8 mouse cellular contexts compared by ENCODE assay signal in the genomic region with DNA sequence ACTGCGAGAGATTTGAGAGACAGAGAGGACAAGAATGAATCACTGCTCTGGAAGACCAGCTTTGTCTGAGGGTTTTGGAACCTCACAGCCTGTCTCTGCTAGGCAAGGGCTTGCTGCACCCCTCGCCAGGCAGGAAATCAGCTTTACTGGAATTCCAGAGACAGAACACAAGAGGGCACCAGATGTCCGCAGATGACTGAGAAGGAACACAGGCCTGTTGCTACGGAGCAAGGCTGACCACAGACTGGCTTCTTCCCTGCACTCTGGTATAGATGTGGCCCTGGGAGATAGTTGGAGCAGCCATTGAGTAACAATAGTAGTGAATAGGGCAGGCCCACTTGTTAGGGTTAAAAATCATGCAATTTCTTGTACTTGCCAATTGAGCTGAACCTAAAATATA.
DNase-seq lines count a peak whose midpoint lies in the region; ATAC-seq and TF ChIP-seq lines count a peak whose summit lies in the region.

No protein-coding gene starts in this region.

- WGBS in forebrain, embryonic 11.5 days, result 34% methylated on average over 4 of the region's 4 CpGs
- WGBS in lung, embryonic 14.5 days, result 32% methylated on average over 4 of the region's 4 CpGs

- DNase-seq in brain, adult 2 months (ENCODE audit: low read depth, low spot score), result peak; percentile 85
- DNase-seq in forebrain, embryonic 11.5 days (ENCODE audit: low spot score), result peak; percentile 70
- DNase-seq in heart, postnatal 25 days (ENCODE audit: low spot score), result peak; percentile 11
- peak; percentile 65 for DNase-seq in layer of hippocampus, adult 11-12 months (ENCODE audit: low spot score)
- DNase-seq in lung, embryonic 14.5 days, result peak; percentile 84
- DNase-seq in ovary, postnatal 10 days (ENCODE audit: low spot score), result peak; percentile 31
- DNase-seq in thymus, postnatal 36 days, result peak; percentile 39 to 57

- intact Hi-C loops in heart, postnatal 25 days (cut with DNase I), result loop anchor here (1.0 to 10.0 kb wide), 2 partner anchors 224 to 365 kb away; no protein-coding TSS in a partner anchor

- TF ChIP-seq CTCF in C2C12 (IDR thresholded peaks at IDR 0.05; ENCODE audit: control insufficient read depth, insufficient read depth, insufficient read length), result peak; percentile 81
- TF ChIP-seq CTCF in lung, embryonic 14.5 days (IDR thresholded peaks at IDR 0.05; ENCODE audit: low read depth), result peak; percentile 82

- H3K27ac ChIP-seq in forebrain, embryonic 11.5 days (ENCODE audit: low read depth, low read length), result no peak overlapping the region
- H3K27ac ChIP-seq in lung, embryonic 14.5 days (ENCODE audit: low read depth), result no peak overlapping the region

- H3K79me2 ChIP-seq in C2C12 (ENCODE audit: control insufficient read depth, insufficient read depth), result no peaks in the 10 kb centered on the region

- H3K9ac ChIP-seq in forebrain, embryonic 11.5 days (ENCODE audit: low read length), result no peak overlapping the region
- no peak overlapping the region for H3K9ac ChIP-seq in lung, embryonic 14.5 days

- H3K79me3 ChIP-seq in C2C12 (ENCODE audit: low read depth), result no peaks in the 10 kb centered on the region

- no peaks in the 10 kb centered on the region for H3K4me1 ChIP-seq in forebrain, embryonic 11.5 days (replicated peaks; ENCODE audit: control insufficient read depth, insufficient read depth, low read length)
- no peaks in the 10 kb centered on the region for H3K4me1 ChIP-seq in lung, embryonic 14.5 days (ENCODE audit: insufficient read depth)

- ATAC-seq in forebrain, embryonic 11.5 days (replicated peaks; ENCODE audit: low FRiP score), result peak; percentile 58; the same call in 1 of the 2 replicates
- peak; percentile 75; the same call in 1 of the 2 replicates for ATAC-seq in lung, embryonic 14.5 days (ENCODE audit: insufficient read depth)

- no peak overlapping the region for H3K4me2 ChIP-seq in forebrain, embryonic 11.5 days (ENCODE audit: low read depth, low read length, severe bottlenecking)
- H3K4me2 ChIP-seq in lung, embryonic 14.5 days, result no peak overlapping the region

- H3K27me3 ChIP-seq in C2C12 (ENCODE audit: control insufficient read depth, insufficient read depth, insufficient read length), result no peaks in the 10 kb centered on the region
- no peaks in the 10 kb centered on the region for H3K27me3 ChIP-seq in forebrain, embryonic 11.5 days (ENCODE audit: control insufficient read depth, insufficient read depth, low read length)
- H3K27me3 ChIP-seq in lung, embryonic 14.5 days (ENCODE audit: insufficient read depth, low read length), result no peaks in the 10 kb centered on the region

- H3K9me3 ChIP-seq in forebrain, embryonic 11.5 days (ENCODE audit: control insufficient read depth, low read length), result no peaks in the 10 kb centered on the region
- no peaks in the 10 kb centered on the region for H3K9me3 ChIP-seq in lung, embryonic 14.5 days (ENCODE audit: low read depth, low read length)

- no peak overlapping the region for H3ac ChIP-seq in C2C12 (ENCODE audit: control insufficient read depth, insufficient read length, low read depth)

- H3K36me3 ChIP-seq in C2C12 (ENCODE audit: control insufficient read depth, insufficient read depth), result peaks cover 29% of the 10 kb centered on the region
- no peaks in the 10 kb centered on the region; the same call in 1 of the 2 replicates for H3K36me3 ChIP-seq in forebrain, embryonic 11.5 days (ENCODE audit: control insufficient read depth, insufficient read depth, low read length)
- peaks cover 53% of the 10 kb centered on the region for H3K36me3 ChIP-seq in lung, embryonic 14.5 days (ENCODE audit: insufficient read depth)

- no peak overlapping the region for H3K4me3 ChIP-seq in C2C12 (ENCODE audit: insufficient read depth, poor library complexity, severe bottlenecking)
- no peak overlapping the region for H3K4me3 ChIP-seq in forebrain, embryonic 11.5 days (ENCODE audit: low read depth, low read length)
- H3K4me3 ChIP-seq in lung, embryonic 14.5 days (ENCODE audit: low read depth, low read length), result no peak overlapping the region

TF ChIP-seq in C2C12, 6 proteins besides CTCF, POLR2A, EP300 and RAD21:
- TF ChIP-seq MAX (IDR thresholded peaks at IDR 0.05), result no peak

Comparison
In these comparisons a context has a peak if more than half of its experiments do, and no peak if none do; other contexts are left out.
1. DNase-seq: peak in every context shown above with its lines; median percentile 85 in brain, adult 2 months; 84 in lung, embryonic 14.5 days; 70 in forebrain, embryonic 11.5 days; 65 in layer of hippocampus, adult 11-12 months; 48 in thymus, postnatal 36 days; 31 in ovary, postnatal 10 days; 11 in heart, postnatal 25 days.